ENCODE assay signal across 9 mouse cellular contexts in the genomic region with DNA sequence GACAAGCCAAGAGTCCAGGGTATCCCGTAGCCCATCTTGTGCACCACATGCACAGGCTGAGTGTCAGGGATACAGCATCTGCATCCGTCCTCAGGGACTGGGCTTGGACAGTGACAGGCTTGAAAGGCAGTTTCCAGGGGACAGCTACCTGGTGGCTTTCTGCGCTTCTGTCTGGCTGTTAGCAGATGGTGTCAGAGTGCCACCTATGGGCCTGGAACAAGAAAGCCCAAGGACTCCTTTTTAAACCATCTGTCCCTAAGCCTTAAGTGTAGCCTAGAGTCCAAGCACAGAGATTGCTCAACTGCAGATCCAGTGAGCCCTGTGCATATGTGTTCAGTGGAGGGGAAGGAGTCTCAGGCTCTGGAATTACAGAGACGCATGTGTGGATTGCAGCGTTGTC.
DNase-seq lines count a peak whose midpoint lies in the region; ATAC-seq lines count a peak whose summit lies in the region.
"Had no signal": no experiment of that assay in that cellular context is flagged by ENCODE, and none has a peak within 500 bp of the region (broad histone marks: within the 10 kb centered on the region; RNA-seq: fewer than 3 reads in every experiment).

No protein-coding gene starts in this region.

- H3K4me3 ChIP-seq in forebrain, embryonic 12.5 days (replicated peaks) = no peak overlapping the region
- no peak overlapping the region for H3K4me3 ChIP-seq in midbrain, embryonic 15.5 days
- H3K4me3 ChIP-seq: erythroblast, embryonic 14.5 days; liver, embryonic 13.5 days had no signal

- no peak overlapping the region for H3K27ac ChIP-seq in forebrain, embryonic 12.5 days
- no peak overlapping the region for H3K27ac ChIP-seq in midbrain, embryonic 15.5 days
- H3K27ac ChIP-seq: liver, embryonic 13.5 days had no signal

- DNase-seq in testis, postnatal 10 days (ENCODE audit: low spot score) = peak; percentile 54
- DNase-seq in testis, postnatal 14 days (ENCODE audit: low spot score) = no peak
- DNase-seq in kidney, adult 9 months = peak; percentile 16
- no peak for DNase-seq in thymus, postnatal 25 days
- DNase-seq: liver, embryonic 13.5 days had no signal

- no peaks in the 10 kb centered on the region for H3K36me3 ChIP-seq in forebrain, embryonic 12.5 days (replicated peaks)
- H3K36me3 ChIP-seq in midbrain, embryonic 15.5 days (replicated peaks) = no peaks in the 10 kb centered on the region
- H3K36me3 ChIP-seq: liver, embryonic 13.5 days had no signal

- H3K4me2 ChIP-seq in forebrain, embryonic 12.5 days = no peak overlapping the region
- H3K4me2 ChIP-seq in midbrain, embryonic 15.5 days = no peak overlapping the region
- H3K4me2 ChIP-seq: liver, embryonic 13.5 days had no signal

- H3K9ac ChIP-seq in forebrain, embryonic 12.5 days = no peak overlapping the region
- no peak overlapping the region for H3K9ac ChIP-seq in midbrain, embryonic 15.5 days
- H3K9ac ChIP-seq: liver, embryonic 13.5 days had no signal

- peaks cover 15% of the 10 kb centered on the region for H3K4me1 ChIP-seq in forebrain, embryonic 12.5 days
- H3K4me1 ChIP-seq in midbrain, embryonic 15.5 days = peaks cover 13% of the 10 kb centered on the region
- H3K4me1 ChIP-seq: liver, embryonic 13.5 days had no signal

- 40% methylated on average over 5 of the region's 5 CpGs for WGBS in forebrain, embryonic 12.5 days
- WGBS in midbrain, embryonic 15.5 days = 40% methylated on average over 5 of the region's 5 CpGs

- peaks cover 91% of the 10 kb centered on the region for H3K27me3 ChIP-seq in forebrain, embryonic 12.5 days
- H3K27me3 ChIP-seq in midbrain, embryonic 15.5 days (replicated peaks) = peaks cover 23% of the 10 kb centered on the region
- H3K27me3 ChIP-seq: liver, embryonic 13.5 days had no signal

- ATAC-seq in cerebellum, adult (ENCODE audit: insufficient number of reproducible peaks, low FRiP score, low TSS enrichment) = peak; percentile 60
- peak; percentile 65; the same call in 1 of the 2 replicates for ATAC-seq in forebrain, embryonic 12.5 days (ENCODE audit: low FRiP score)
- ATAC-seq in midbrain, embryonic 15.5 days (replicated peaks) = peak; percentile 63

- no peaks in the 10 kb centered on the region for H3K9me3 ChIP-seq in forebrain, embryonic 12.5 days
- H3K9me3 ChIP-seq in midbrain, embryonic 15.5 days = no peaks in the 10 kb centered on the region
- H3K9me3 ChIP-seq: liver, embryonic 13.5 days had no signal

Comparison
In these comparisons a context has a peak if more than half of its experiments do, and no peak if none do; other contexts are left out.
1. DNase-seq: peak in testis, postnatal 10 days (single experiment) and kidney, adult 9 months (single experiment); none in testis, postnatal 14 days (single experiment) and thymus, postnatal 25 days (single experiment).
2. Peak in every context shown above with its lines, with median percentiles within 50 percentile points of each other: ATAC-seq.